Mouse (Mus musculus): ENCODE data around the gene Rnf152. TPM values are rescaled to one million over a fixed set of nuclear protein-coding genes. Genes with fewer than 3 reads are reported as not detected.

The Rnf152 gene
- polyA plus RNA-seq (2017; shearing (Covaris generic)), result not detected

DNA sequence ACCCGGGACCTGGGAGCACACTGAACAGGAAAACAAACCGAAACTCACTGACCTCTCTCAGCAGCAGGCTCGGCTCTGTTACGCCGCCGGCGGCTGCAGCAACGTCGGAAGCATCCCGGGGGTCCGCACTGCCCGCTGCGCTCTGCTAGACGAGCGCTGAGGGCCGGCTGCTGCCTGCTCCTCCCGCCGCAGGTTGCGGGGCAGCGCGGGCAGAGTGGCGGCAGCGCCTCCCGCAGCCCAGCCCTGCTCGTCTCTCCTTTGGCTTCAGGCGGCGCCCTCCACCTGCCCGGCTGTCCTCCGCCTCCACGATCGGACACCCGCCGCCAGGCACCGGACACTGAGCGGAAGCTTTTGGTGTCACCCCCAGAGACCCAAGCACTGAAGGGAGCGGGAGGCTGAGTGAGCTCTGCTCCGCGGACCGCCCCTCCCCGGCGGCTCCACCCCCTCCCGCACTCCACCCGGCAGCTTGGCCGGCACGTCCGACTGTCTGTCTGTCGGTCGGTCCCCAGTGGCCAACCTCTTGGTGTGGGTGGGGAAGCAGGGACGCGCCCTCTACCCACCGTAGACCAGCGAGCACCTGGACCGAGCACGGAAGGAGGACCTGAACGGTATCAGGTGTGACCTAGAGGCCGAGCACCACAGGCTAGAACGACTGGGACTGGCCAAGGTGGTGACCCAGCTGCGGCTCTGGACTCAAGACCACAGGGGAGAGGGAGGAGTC lies at the start of gene Rnf152:
TSS of gene Rnf152 (minus strand) at position 420 of the 721 bp plus-strand sequence.

Measured in activated CD4-positive, CD25-positive, alpha-beta regulatory T cell (primary cell).